Mouse (Mus musculus) sigmoid colon, adult 10 weeks (tissue): ENCODE measurements around the gene Glrp1. TPM values are rescaled to one million over a fixed set of nuclear protein-coding genes. Genes with fewer than 3 reads are reported as not detected.

Experiments used
- polyA plus RNA-seq: library from polyadenylated mRNA; stranded (reverse); fragments of 350-450 nt; fragmentation: Illumina TruSeq; extraction: RNeasy Lipid Tissue Mini Kit (QIAGEN cat#74804); gene quantifications from one replicate; pipeline ENCODE4 v1.2.3, GENCODE M21; 2014; ENCODE audit warnings: low read depth, low replicate concordance

Gene Glrp1
- not detected for polyA plus RNA-seq

DNA sequence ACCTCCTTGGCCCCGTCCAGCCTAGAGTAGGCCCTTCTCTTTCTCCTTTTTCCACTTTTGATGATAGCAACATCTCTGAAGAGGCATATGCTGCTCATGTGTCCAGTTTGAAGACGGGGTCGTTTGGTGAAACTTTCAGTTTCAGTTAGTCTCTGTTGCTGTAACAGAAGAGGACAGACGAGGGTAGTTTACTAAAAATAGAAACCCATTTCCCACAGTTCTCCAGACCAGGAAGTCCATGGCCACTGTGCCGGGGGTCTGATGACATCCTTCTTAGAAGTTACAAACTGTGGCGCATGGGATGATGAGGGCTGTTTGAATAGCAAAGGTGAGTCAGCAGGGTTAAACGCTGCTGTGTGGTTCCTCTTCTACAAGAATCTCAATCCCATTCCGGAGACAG, at the start of gene Glrp1:
Gene Glrp1 (minus strand): TSS at position 278 of the 400 bp plus-strand sequence.

Other genes starting within 250 kb of the Glrp1 start
- 75.7 TPM for gene Hjurp, start 232.4 kb downstream of the Glrp1 start, polyA plus RNA-seq
- gene Trpm8, start 232.4 kb downstream of the Glrp1 start, polyA plus RNA-seq, result not detected
- not detected for gene Spp2, start 103.1 kb downstream of the Glrp1 start, polyA plus RNA-seq
- gene Arl4c, start 192.2 kb upstream of the Glrp1 start, polyA plus RNA-seq, result 5.2 TPM